Mouse (Mus musculus) olfactory bulb, adult 2 months (tissue): ENCODE measurements around the gene Acadl. TPM values are rescaled to one million over a fixed set of nuclear protein-coding genes. Genes with fewer than 3 reads are reported as not detected.

Source experiments
- H3K27ac ChIP-seq: fragments of 200-500 bp; 2 replicates; pipeline ENCODE4 v1.5.1; 2012; ENCODE audit warnings: low read depth, low read length; ENCODE audit not compliant: insufficient read depth
- H3K4me1 ChIP-seq: fragments of 200-500 bp; 2 replicates; pipeline ENCODE4 v1.6.1; 2012; ENCODE audit warnings: low read length; ENCODE audit not compliant: control insufficient read depth, insufficient read depth
- H3K4me3 ChIP-seq: fragments of 200-500 bp; 2 replicates; pipeline ENCODE4 v1.5.1; 2012; ENCODE audit warnings: mild to moderate bottlenecking, low read depth, low read length, moderate library complexity; ENCODE audit not compliant: insufficient read depth
- CTCF ChIP-seq: fragments of 200-500 bp; IDR thresholded peaks from 2 replicates; pipeline ENCODE4 v1.5.1; 2012; ENCODE audit warnings: low read depth, mild to moderate bottlenecking, low read length, moderate library complexity; ENCODE audit not compliant: insufficient read depth
- POLR2A ChIP-seq: fragments of 200-500 bp; IDR thresholded peaks from 2 replicates; pipeline ENCODE4 v1.6.1; 2012; ENCODE audit warnings: mild to moderate bottlenecking, low read depth, low read length, moderate library complexity; ENCODE audit not compliant: insufficient read depth
- WGBS: fragments of 180-500 bp; shearing (Covaris S2); methylation state at CpG from one replicate; pipeline ENCODE4 v1.1.7; 2018; 5-methylcytosine and 5-hydroxymethylcytosine counted together
- polyA plus RNA-seq: library from polyadenylated mRNA; stranded (reverse); fragments of >200 nt; gene quantifications from 2 replicates; pipeline ENCODE4 v1.2.4, GENCODE M21; 2012; ENCODE audit warnings: low replicate concordance; ENCODE audit not compliant: missing spikeins, insufficient read depth, insufficient read length

Acadl gene
- polyA plus RNA-seq, 1 experiment, result not detected

GRCm38 (mm10) chr1:66829400-66830080, 33.5 kb downstream of the Acadl start:
- TF ChIP-seq CTCF (no peak), POLR2A (no peak)
- WGBS, result 74% methylated on average over 9 of the region's 9 CpGs
- Histone ChIP-seq H3K4me3 (no peak overlapping the region), H3K4me1 (no peaks in the 10 kb centered on the region), H3K27ac (no peak overlapping the region)

- Histone ChIP-seq H3K27ac (no peak overlapping the region), H3K4me3 (no peak overlapping the region), H3K4me1 (peaks cover 5% of the 10 kb centered on the region)
- whole genome bisulfite sequencing, result 87% methylated on average over 9 of the region's 9 CpGs
- TF ChIP-seq POLR2A (no peak), CTCF (no peak)
Observed at GRCm38 (mm10) chr1:66821966-66822365, 41.1 kb downstream of the Acadl start.

- 42% methylated on average over 7 of the region's 7 CpGs for WGBS
- Histone ChIP-seq H3K4me3 (no peak overlapping the region), H3K4me1 (peaks cover 5% of the 10 kb centered on the region), H3K27ac (no peak overlapping the region)
- TF ChIP-seq POLR2A, result no peak
- no peak for TF ChIP-seq CTCF
Observed at GRCm38 (mm10) chr1:66820241-66820640, 42.8 kb downstream of the Acadl start.

- Histone ChIP-seq H3K4me3 (peak overlapping the region; percentile 95), H3K4me1 (peaks cover 5% of the 10 kb centered on the region), H3K27ac (peak overlapping the region; percentile 60)
- no peak for TF ChIP-seq CTCF
- no peak for TF ChIP-seq POLR2A
- WGBS, result under 1% methylated on average over 20 of the region's 20 CpGs
Observed at GRCm38 (mm10) chr1:66817865-66818315, 45.2 kb downstream of the Acadl start.

- H3K4me3 ChIP-seq, result peak within 1 kb of the TSS; percentile 95
- peak; percentile 93 for TF ChIP-seq POLR2A
- TF ChIP-seq CTCF, result no peak
- peak within 1 kb of the TSS; percentile 94 for H3K27ac ChIP-seq
- WGBS, result 3% methylated on average over 39 of the region's 56 CpGs
- H3K4me1 ChIP-seq, result peaks cover 5% of the 10 kb centered on the region
Observed at GRCm38 (mm10) chr1:66817453-66817839, 45.6 kb downstream of the Acadl start, which contains the start of gene Kansl1l. TSS of gene Kansl1l (minus strand) at chr1:66817562.

- H3K27ac ChIP-seq, result peak overlapping the region; percentile 94
- peaks cover 5% of the 10 kb centered on the region for H3K4me1 ChIP-seq
- TF ChIP-seq POLR2A, result peak; percentile 41; the same call in 1 of the 2 replicates
- no peak for TF ChIP-seq CTCF
- peak overlapping the region; percentile 95 for H3K4me3 ChIP-seq
- WGBS, result under 1% methylated on average over 57 of the region's 63 CpGs
Observed at GRCm38 (mm10) chr1:66816837-66817452, 46.1 kb downstream of the Acadl start.

- peak overlapping the region; percentile 86 for H3K27ac ChIP-seq
- peaks cover 5% of the 10 kb centered on the region for H3K4me1 ChIP-seq
- H3K4me3 ChIP-seq, result peak overlapping the region; percentile 73
- under 1% methylated on average over 39 of the region's 39 CpGs for WGBS
- TF ChIP-seq CTCF (no peak), POLR2A (no peak)
Observed at GRCm38 (mm10) chr1:66815941-66816777, 46.9 kb downstream of the Acadl start.

- Histone ChIP-seq H3K27ac (0 out of 2 replicates have a peak overlapping the region, but pooled peaks have one; percentile 20), H3K4me3 (no peak overlapping the region), H3K4me1 (peaks cover 4% of the 10 kb centered on the region)
- 43% methylated on average over 8 of the region's 8 CpGs for WGBS
- TF ChIP-seq CTCF (no peak), POLR2A (no peak)
Observed at GRCm38 (mm10) chr1:66814756-66815155, 48.3 kb downstream of the Acadl start.

GRCm38 (mm10) chr1:66813191-66813590, 49.9 kb downstream of the Acadl start:
- 82% methylated on average over 1 of the region's 1 CpGs for WGBS
- TF ChIP-seq CTCF, result no peak
- TF ChIP-seq POLR2A, result no peak
- Histone ChIP-seq H3K27ac (no peak overlapping the region), H3K4me3 (no peak overlapping the region), H3K4me1 (peaks cover 4% of the 10 kb centered on the region)
